In the genomic region with DNA sequence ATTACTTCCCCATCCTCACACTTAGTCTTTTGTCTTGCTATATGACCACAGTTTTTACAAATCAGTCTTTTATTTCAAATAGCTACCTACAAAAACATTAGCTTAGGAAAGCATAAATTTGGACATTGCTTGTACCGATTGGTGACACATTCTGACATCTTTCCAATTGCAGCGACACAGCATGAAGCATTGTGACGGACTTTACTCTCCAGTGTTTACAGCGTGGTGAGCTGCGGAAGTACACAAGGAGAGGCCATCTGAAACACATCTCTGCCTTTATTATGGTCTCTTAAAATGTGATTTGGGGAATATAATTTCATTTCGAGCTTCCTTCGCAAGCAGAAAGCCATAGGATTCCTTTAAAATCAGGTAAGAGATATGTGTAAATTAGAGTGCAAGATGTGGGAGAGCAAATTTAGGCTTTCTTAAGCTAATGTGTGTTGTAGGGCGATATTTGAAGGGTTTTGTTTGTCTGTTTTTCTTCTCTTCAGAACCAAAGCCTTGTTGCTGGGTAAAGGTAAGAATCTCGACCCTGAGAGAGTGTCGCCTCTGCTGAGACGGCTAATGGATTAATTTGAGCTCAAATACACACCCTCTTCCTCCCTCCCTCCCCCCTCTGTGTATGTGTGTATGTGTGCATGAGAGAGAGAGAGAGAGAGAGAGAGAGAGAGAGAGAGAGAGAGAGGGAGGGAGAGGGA, we compare ENCODE assay signal across 16 mouse cellular contexts.
A peak's percentile ranks its signal among the peaks of the same experiment; 100 is the strongest.
DNase-seq lines count a peak whose midpoint lies in the region; ATAC-seq and TF ChIP-seq lines count a peak whose summit lies in the region.
"Had no signal": no experiment of that assay in that cellular context is flagged by ENCODE, and none has a peak within 500 bp of the region (broad histone marks: within the 10 kb centered on the region; RNA-seq: fewer than 3 reads in every experiment).

No protein-coding gene starts in this region.

- H3K27me3 ChIP-seq in forebrain, embryonic 16.5 days (replicated peaks; ENCODE audit: control insufficient read depth, insufficient read depth, low read length) = no peaks in the 10 kb centered on the region
- H3K27me3 ChIP-seq in midbrain, postnatal 0 days (ENCODE audit: insufficient read depth, low read length) = no peaks in the 10 kb centered on the region
- H3K27me3 ChIP-seq: heart, embryonic 12.5 days; liver, embryonic 15.5 days had no signal

- ATAC-seq in forebrain, embryonic 16.5 days = peak; percentile 61
- no peak for ATAC-seq in midbrain, postnatal 0 days (ENCODE audit: low FRiP score)
- no peak for ATAC-seq in activated CD4-positive, CD25-positive, alpha-beta regulatory T cell, adult 4 months

- no peak overlapping the region for H3K4me3 ChIP-seq in left cerebral cortex, adult 2 months
- no peak overlapping the region for H3K4me3 ChIP-seq in forebrain, embryonic 16.5 days (replicated peaks; ENCODE audit: low read length)
- no peak overlapping the region for H3K4me3 ChIP-seq in midbrain, postnatal 0 days (ENCODE audit: low read depth, low read length)
- H3K4me3 ChIP-seq: heart, embryonic 12.5 days; limb, embryonic 10.5 days; liver, embryonic 15.5 days had no signal

- H3K36me3 ChIP-seq in forebrain, embryonic 16.5 days (ENCODE audit: control insufficient read depth, insufficient read depth) = no peaks in the 10 kb centered on the region
- no peaks in the 10 kb centered on the region for H3K36me3 ChIP-seq in midbrain, postnatal 0 days (ENCODE audit: insufficient read depth, low read length)
- H3K36me3 ChIP-seq: heart, embryonic 12.5 days; limb, embryonic 10.5 days; liver, embryonic 15.5 days had no signal

- TF ChIP-seq CTCF in left cerebral cortex, adult 2 months (IDR thresholded peaks at IDR 0.05) = no peak
- TF ChIP-seq CTCF in midbrain, postnatal 0 days (IDR thresholded peaks at IDR 0.05) = no peak

- intact Hi-C loops in left cerebral cortex, adult 2 months (cut with DNase I) = no loop called here

- peaks cover 2% of the 10 kb centered on the region; the same call in 1 of the 2 replicates for H3K4me1 ChIP-seq in forebrain, embryonic 16.5 days (replicated peaks; ENCODE audit: control insufficient read depth, insufficient read depth, low read length)
- no peaks in the 10 kb centered on the region for H3K4me1 ChIP-seq in midbrain, postnatal 0 days (ENCODE audit: insufficient read depth, low read length)
- H3K4me1 ChIP-seq: heart, embryonic 12.5 days; liver, embryonic 15.5 days had no signal

- H3K27ac ChIP-seq in left cerebral cortex, adult 2 months = peak overlapping the region; percentile 36; the same call in 1 of the 2 replicates
- peak overlapping the region; percentile 55 for H3K27ac ChIP-seq in forebrain, embryonic 16.5 days (ENCODE audit: low read length)
- H3K27ac ChIP-seq in midbrain, postnatal 0 days (ENCODE audit: low read depth, low read length) = peak overlapping the region; percentile 59
- H3K27ac ChIP-seq: limb, embryonic 10.5 days; liver, embryonic 15.5 days had no signal

- peak overlapping the region; percentile 24 for H3K4me2 ChIP-seq in forebrain, embryonic 16.5 days (ENCODE audit: low read length)
- H3K4me2 ChIP-seq in midbrain, postnatal 0 days (ENCODE audit: low read depth, low read length, poor library complexity, severe bottlenecking) = no peak overlapping the region
- H3K4me2 ChIP-seq: heart, embryonic 12.5 days; liver, embryonic 15.5 days had no signal

- H3K9me3 ChIP-seq in forebrain, embryonic 16.5 days (ENCODE audit: control insufficient read depth, low read length) = no peaks in the 10 kb centered on the region
- no peaks in the 10 kb centered on the region for H3K9me3 ChIP-seq in midbrain, postnatal 0 days (ENCODE audit: low read length)
- H3K9me3 ChIP-seq: limb, embryonic 10.5 days; liver, embryonic 15.5 days had no signal

- WGBS in forebrain, embryonic 16.5 days = 30% methylated on average over 11 of the region's 11 CpGs
- WGBS in midbrain, postnatal 0 days = 36% methylated on average over 11 of the region's 11 CpGs

- H3K9ac ChIP-seq in forebrain, embryonic 16.5 days (replicated peaks; ENCODE audit: low read depth, low read length) = no peak overlapping the region
- H3K9ac ChIP-seq in midbrain, postnatal 0 days (replicated peaks; ENCODE audit: low read length, poor library complexity, severe bottlenecking) = no peak overlapping the region
- H3K9ac ChIP-seq: heart, embryonic 12.5 days; liver, embryonic 15.5 days had no signal

- no peak for DNase-seq in left cerebral cortex, adult 2 months (ENCODE audit: extremely low spot score in 1 of 2, low spot score in 2 of 2)
- no peak for DNase-seq in left cerebral cortex, adult 8-10 months (ENCODE audit: low spot score in 2 of 2)
- DNase-seq in brain, adult 2 months (ENCODE audit: low read depth, low spot score) = peak; percentile 37
- DNase-seq in midbrain, postnatal 0 days (ENCODE audit: low spot score) = peak; percentile 14
- DNase-seq in thymus, adult 18-20 months = no peak
- DNase-seq: adrenal gland, postnatal 10 days; cerebellum, postnatal 10 days; gastrocnemius, postnatal 25 days; heart, postnatal 36 days; kidney, adult 11 months; kidney, postnatal 14 days had no signal

Comparison
In these comparisons a context has a peak if more than half of its experiments do, and no peak if none do; other contexts are left out.
1. DNase-seq: peak in brain, adult 2 months (single experiment) and midbrain, postnatal 0 days (single experiment); none in left cerebral cortex, adult 2 months (0 of 2), left cerebral cortex, adult 8-10 months (0 of 2) and thymus, adult 18-20 months (0 of 2).
2. Peak in every context shown above with its lines, with median percentiles within 50 percentile points of each other: H3K27ac ChIP-seq.